Mouse (Mus musculus): ENCODE data around the gene Kazn.

DNA sequence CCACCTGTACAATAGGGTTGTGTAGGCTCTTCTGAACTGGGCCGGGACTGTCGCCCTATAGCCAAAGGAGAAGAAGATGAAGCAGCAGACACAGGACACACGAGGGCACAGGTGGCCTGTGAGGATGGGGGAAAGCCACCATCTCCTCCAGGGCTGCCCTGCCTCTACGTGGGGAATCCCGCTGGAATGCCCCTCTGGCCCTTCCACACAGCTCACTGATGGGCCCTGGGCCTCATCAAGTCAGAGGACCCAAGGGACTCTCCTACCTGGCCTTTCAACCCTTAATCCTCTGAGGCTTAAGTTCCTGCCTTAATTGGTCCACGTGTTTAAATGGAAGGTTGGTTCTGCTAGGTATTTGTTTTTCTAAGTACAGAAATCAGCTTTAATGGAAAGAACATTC is 95.9 kb downstream of the Kazn start:
- TF ChIP-seq CTCF (IDR thresholded peaks at IDR 0.05; ENCODE audit: low read depth) (no peak), EP300 (IDR thresholded peaks at IDR 0.05; ENCODE audit: low read depth) (no peak)

Measured in liver, postnatal 0 days (tissue).